Mouse (Mus musculus) liver, embryonic 11.5 days (tissue): Measurements from ENCODE around the gene Wdhd1. TPM values are rescaled to one million over a fixed set of nuclear protein-coding genes. Genes with fewer than 3 reads are reported as not detected.

ENCODE experiments used
- ATAC-seq: fragments of 200-750 bp; cut with Nextera tagmentation; replicated peaks from 2 replicates; pipeline ENCODE4 v1.8.0; 2017; ENCODE audit warnings: moderate number of reproducible peaks, mild to moderate bottlenecking, moderate TSS enrichment, moderate library complexity; ENCODE audit not compliant: low FRiP score
- DNase-seq: peaks from one replicate; pipeline ENCODE4 v3.0.0-alpha.2; 2017; ENCODE audit warnings: low spot score
- H3K27ac ChIP-seq: fragments of 300-500 bp; sonication (generic); 2 replicates; pipeline ENCODE4 v1.5.1; 2014; ENCODE audit warnings: mild to moderate bottlenecking, low read depth, low read length, control low read depth
- H3K27me3 ChIP-seq: fragments of 300-500 bp; sonication (generic); replicated peaks from 2 replicates; pipeline ENCODE4 v1.6.1; 2014; ENCODE audit warnings: low read length, mixed read lengths; ENCODE audit not compliant: control insufficient read depth, insufficient read depth
- H3K36me3 ChIP-seq: fragments of 300-500 bp; sonication (generic); 2 replicates; pipeline ENCODE4 v1.6.1; 2014; ENCODE audit warnings: mild to moderate bottlenecking, low read length, moderate library complexity, mixed read lengths; ENCODE audit not compliant: control insufficient read depth, insufficient read depth
- H3K4me1 ChIP-seq: fragments of 300-500 bp; sonication (generic); replicated peaks from 2 replicates; pipeline ENCODE4 v1.6.1; 2014; ENCODE audit warnings: low read length, mixed read lengths; ENCODE audit not compliant: control insufficient read depth, insufficient read depth
- H3K4me2 ChIP-seq: fragments of 300-500 bp; sonication (generic); 2 replicates; pipeline ENCODE4 v1.6.1; 2014; ENCODE audit warnings: mild to moderate bottlenecking, control low read depth, moderate library complexity
- H3K4me3 ChIP-seq: fragments of 300-500 bp; sonication (generic); 2 replicates; pipeline ENCODE4 v1.5.1; 2014; ENCODE audit warnings: low read depth, low read length, control low read depth
- H3K9ac ChIP-seq: fragments of 300-500 bp; sonication (generic); 2 replicates; pipeline ENCODE4 v1.6.1; 2014; ENCODE audit warnings: low read depth, low read length, control low read depth
- H3K9me3 ChIP-seq: fragments of 300-500 bp; sonication (generic); 2 replicates; pipeline ENCODE4 v1.6.1; 2016; ENCODE audit warnings: low read length, inconsistent platforms, mixed read lengths; ENCODE audit not compliant: control insufficient read depth
- WGBS: fragments of 180-500 bp; shearing (Covaris S2); extraction: QIAGEN DNeasy Blood & Tissue Kit; methylation state at CpG from one replicate; pipeline ENCODE4 v1.1.7; 2014; 5-methylcytosine and 5-hydroxymethylcytosine counted together
- polyA plus RNA-seq: library from polyadenylated mRNA; unstranded; fragments of >200 nt; fragmentation: Nextera tagmentation; extraction: Ambion mirVana; gene quantifications from 2 replicates; pipeline ENCODE4 v1.2.1, GENCODE M21; 2014

The Wdhd1 gene
- polyA plus RNA-seq, 1 experiment from 2014 or later = 65.7 TPM

GRCm38 (mm10) chr14:47206601-47207000 is 70.1 kb downstream of the Wdhd1 start:
- no peak overlapping the region for H3K4me3 ChIP-seq
- H3K9me3 ChIP-seq = no peaks in the 10 kb centered on the region
- H3K4me2 ChIP-seq = no peak overlapping the region
- no peaks in the 10 kb centered on the region for H3K36me3 ChIP-seq
- 77% methylated on average over 3 of the region's 3 CpGs for WGBS
- H3K27ac ChIP-seq = no peak overlapping the region
- no peak for ATAC-seq
- no peaks in the 10 kb centered on the region for H3K4me1 ChIP-seq
- H3K27me3 ChIP-seq = no peaks in the 10 kb centered on the region
- no peak for DNase-seq
- no peak overlapping the region for H3K9ac ChIP-seq

DNA sequence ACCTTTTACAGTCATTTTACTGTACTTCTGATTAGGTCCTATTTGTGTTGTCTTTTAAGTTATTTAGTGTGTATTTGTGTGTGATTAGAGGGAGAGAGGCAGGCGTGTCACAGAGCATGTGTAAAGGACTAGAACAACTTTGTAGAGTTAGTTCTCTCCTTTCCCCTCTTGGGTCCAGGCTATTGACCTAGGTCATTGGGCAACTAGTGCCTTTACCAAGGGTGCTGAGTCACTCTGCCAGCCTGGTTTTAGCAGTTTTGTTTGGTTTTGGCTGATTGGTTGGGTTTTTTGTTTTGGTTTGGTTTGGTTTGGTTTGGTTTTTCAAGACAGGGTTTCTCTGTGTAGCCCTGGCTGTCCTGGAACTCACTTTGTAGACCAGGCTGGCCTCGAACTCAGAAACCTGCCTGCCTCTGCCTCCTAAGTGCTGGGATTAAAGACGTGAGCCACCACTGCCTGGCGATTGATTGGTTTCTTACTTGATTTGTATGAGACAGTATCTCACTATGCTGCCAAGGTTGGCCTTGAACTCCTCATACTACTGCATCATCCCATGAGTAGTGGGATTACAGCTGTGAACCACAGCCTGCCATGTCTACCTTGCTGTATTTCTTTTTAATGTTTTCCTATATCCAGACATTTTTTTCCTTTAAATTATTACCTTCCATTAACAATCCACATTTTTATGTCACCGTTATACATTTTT is 71.2 kb downstream of the Wdhd1 start:
- no peak overlapping the region for H3K4me2 ChIP-seq
- no peak overlapping the region for H3K4me3 ChIP-seq
- no peaks in the 10 kb centered on the region for H3K36me3 ChIP-seq
- WGBS = 84% methylated on average over 5 of the region's 5 CpGs
- no peaks in the 10 kb centered on the region for H3K27me3 ChIP-seq
- no peaks in the 10 kb centered on the region for H3K9me3 ChIP-seq
- H3K27ac ChIP-seq = no peak overlapping the region
- no peak overlapping the region for H3K9ac ChIP-seq
- no peaks in the 10 kb centered on the region for H3K4me1 ChIP-seq
- DNase-seq (no peak), ATAC-seq (no peak)

DNA sequence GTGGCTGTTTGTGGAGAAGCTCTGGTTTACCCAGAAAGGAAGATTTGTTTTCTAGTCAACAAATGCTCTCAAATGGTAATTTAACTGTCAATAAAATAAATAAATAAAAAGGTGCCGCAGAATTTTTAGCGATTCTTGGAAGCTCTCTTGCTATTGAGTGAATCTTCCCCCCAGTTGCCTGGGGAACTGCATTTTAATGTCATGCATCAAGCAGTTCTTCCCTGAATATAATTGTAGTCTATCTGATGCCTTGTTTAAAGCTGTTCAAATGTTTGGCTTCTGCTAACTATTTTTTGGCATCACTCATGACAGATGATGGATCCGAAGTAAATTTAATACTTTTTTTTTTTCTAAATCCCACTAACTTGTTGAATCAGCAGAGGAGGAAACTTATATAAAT is 79.3 kb downstream of the Wdhd1 start:
- DNase-seq (no peak), ATAC-seq (no peak)
- no peaks in the 10 kb centered on the region for H3K27me3 ChIP-seq
- H3K4me2 ChIP-seq = no peak overlapping the region
- no peaks in the 10 kb centered on the region for H3K36me3 ChIP-seq
- 96% methylated on average over 3 of the region's 3 CpGs for WGBS
- no peaks in the 10 kb centered on the region for H3K4me1 ChIP-seq
- no peak overlapping the region for H3K4me3 ChIP-seq
- H3K9me3 ChIP-seq = no peaks in the 10 kb centered on the region
- H3K27ac ChIP-seq = no peak overlapping the region
- no peak overlapping the region for H3K9ac ChIP-seq

DNA sequence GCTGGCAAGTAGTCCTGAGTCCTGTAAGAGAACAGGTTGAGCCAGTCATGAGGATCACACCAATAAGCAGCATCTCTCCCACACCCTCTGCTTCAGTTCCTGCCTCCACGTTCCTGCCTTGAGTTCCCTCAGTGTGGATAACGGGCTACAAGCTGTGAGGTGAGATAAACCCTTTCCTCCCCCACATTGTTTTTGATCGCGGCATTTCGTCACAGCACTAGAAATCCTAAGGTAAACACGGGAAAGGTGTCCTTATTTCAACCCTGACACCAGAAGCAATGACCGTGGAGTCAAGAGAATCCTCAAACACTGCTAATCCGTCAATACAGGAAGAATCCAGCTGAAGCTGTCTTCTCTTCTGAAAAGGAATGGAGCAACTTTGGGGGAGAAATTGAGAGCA is 79.9 kb downstream of the Wdhd1 start:
- H3K9ac ChIP-seq = no peak overlapping the region
- DNase-seq = no peak
- H3K36me3 ChIP-seq = no peaks in the 10 kb centered on the region
- no peaks in the 10 kb centered on the region for H3K27me3 ChIP-seq
- ATAC-seq = no peak
- H3K4me1 ChIP-seq = no peaks in the 10 kb centered on the region
- no peak overlapping the region for H3K4me3 ChIP-seq
- no peak overlapping the region for H3K27ac ChIP-seq
- no peak overlapping the region for H3K4me2 ChIP-seq
- no peaks in the 10 kb centered on the region for H3K9me3 ChIP-seq
- WGBS = 62% methylated on average over 8 of the region's 8 CpGs

- WGBS = 36% methylated on average over 4 of the region's 4 CpGs
- no peak overlapping the region for H3K4me3 ChIP-seq
- ATAC-seq = no peak
Measured at GRCm38 (mm10) chr14:47194096-47194495, 82.6 kb downstream of the Wdhd1 start.

GRCm38 (mm10) chr14:47193506-47193905 is 83.2 kb downstream of the Wdhd1 start:
- 73% methylated on average over 6 of the region's 6 CpGs for WGBS
- ATAC-seq = no peak
- H3K4me1 ChIP-seq = peaks cover 7% of the 10 kb centered on the region; the same call in 1 of the 2 replicates

More at GRCm38 (mm10) chr14:47194096-47194495, 82.6 kb downstream of the Wdhd1 start:
- no peak for DNase-seq
- H3K27ac ChIP-seq = no peak overlapping the region
- H3K9me3 ChIP-seq = no peaks in the 10 kb centered on the region
- peaks cover 3% of the 10 kb centered on the region; the same call in 1 of the 2 replicates for H3K4me1 ChIP-seq
- no peak overlapping the region for H3K4me2 ChIP-seq
- H3K27me3 ChIP-seq = no peaks in the 10 kb centered on the region
- H3K36me3 ChIP-seq = no peaks in the 10 kb centered on the region
- no peak overlapping the region for H3K9ac ChIP-seq

GRCm38 (mm10) chr14:47191861-47192260 is 84.8 kb downstream of the Wdhd1 start:
- ATAC-seq = no peak
- 31% methylated on average over 5 of the region's 5 CpGs for WGBS
- no peak overlapping the region for H3K27ac ChIP-seq

More at GRCm38 (mm10) chr14:47193506-47193905, 83.2 kb downstream of the Wdhd1 start:
- H3K4me2 ChIP-seq = no peak overlapping the region
- H3K27me3 ChIP-seq = peaks cover 2% of the 10 kb centered on the region; the same call in 1 of the 2 replicates
- H3K4me3 ChIP-seq = no peak overlapping the region
- H3K36me3 ChIP-seq = no peaks in the 10 kb centered on the region
- no peaks in the 10 kb centered on the region for H3K9me3 ChIP-seq
- H3K9ac ChIP-seq = no peak overlapping the region
- H3K27ac ChIP-seq = no peak overlapping the region
- no peak for DNase-seq

More at GRCm38 (mm10) chr14:47191861-47192260, 84.8 kb downstream of the Wdhd1 start:
- Histone ChIP-seq H3K4me2 (no peak overlapping the region), H3K9me3 (no peaks in the 10 kb centered on the region), H3K9ac (no peak overlapping the region), H3K4me3 (no peak overlapping the region), H3K4me1 (peaks cover 10% of the 10 kb centered on the region; the same call in 1 of the 2 replicates), H3K27me3 (peaks cover 12% of the 10 kb centered on the region; the same call in 1 of the 2 replicates), H3K36me3 (no peaks in the 10 kb centered on the region)
- no peak for DNase-seq
